Mouse (Mus musculus) MEL (cell line): Measurements from ENCODE around the gene Kndc1. TPM values are rescaled to one million over a fixed set of nuclear protein-coding genes. Genes with fewer than 3 reads are reported as not detected.

ENCODE experiments used
- DNase-seq: peaks from one replicate; pipeline ENCODE4 v3.0.0; 2011; ENCODE audit warnings: low read depth, low spot score
- H3K27ac ChIP-seq: 2 replicates; pipeline ENCODE4 v1.5.1; 2012; ENCODE audit warnings: low read depth, mild to moderate bottlenecking, control low read depth, low read length, moderate library complexity; ENCODE audit not compliant: control insufficient read depth
- H3K27me3 ChIP-seq, 2 experiments: fragments of 150-350 bp in 1 of 2; sonication (generic) in 1 of 2; 2 replicates each; pipeline ENCODE4 v1.6.1; 2012; ENCODE audit warnings: low read length in 2 of 2, mild to moderate bottlenecking in 2 of 2, improper control_type of control experiment in 1 of 2, moderate library complexity in 1 of 2; ENCODE audit not compliant: insufficient read depth in 2 of 2, control insufficient read depth in 1 of 2
- H3K36me3 ChIP-seq, 2 experiments: 2 replicates each; pipeline ENCODE4 v1.6.1; 2012 to 2014; ENCODE audit warnings: low read length in 2 of 2, improper control_type of control experiment in 1 of 2, inconsistent platforms in 1 of 2, mild to moderate bottlenecking in 1 of 2; ENCODE audit not compliant: insufficient read depth in 2 of 2, control insufficient read depth in 1 of 2
- H3K4me1 ChIP-seq, 2 experiments: fragments of 150-350 bp in 1 of 2; sonication (generic) in 1 of 2; 2 replicates each; pipeline ENCODE4 v1.6.1; 2012; ENCODE audit warnings: low read length in 2 of 2, improper control_type of control experiment in 1 of 2, mild to moderate bottlenecking in 1 of 2; ENCODE audit not compliant: insufficient read depth in 2 of 2, control insufficient read depth in 1 of 2
- H3K4me3 ChIP-seq, 2 experiments: fragments of 150-350 bp in 1 of 2; sonication (generic) in 1 of 2; 2 replicates each; pipeline ENCODE4 v1.5.1; 2012; ENCODE audit warnings: low read depth in 2 of 2, low read length in 2 of 2, mild to moderate bottlenecking in 2 of 2, moderate library complexity in 2 of 2, control low read depth in 1 of 2, improper control_type of control experiment in 1 of 2; ENCODE audit not compliant: control insufficient read depth in 1 of 2, insufficient read depth in 1 of 2
- H3K79me2 ChIP-seq: 2 replicates; pipeline ENCODE4 v1.6.1; 2012; ENCODE audit warnings: mild to moderate bottlenecking, low read length, moderate library complexity; ENCODE audit not compliant: control insufficient read depth, poor library complexity, insufficient read depth
- H3K9ac ChIP-seq: 2 replicates; pipeline ENCODE4 v1.6.1; 2012; ENCODE audit warnings: low read depth, mild to moderate bottlenecking, control low read depth, low read length, moderate library complexity; ENCODE audit not compliant: control insufficient read depth, poor library complexity, severe bottlenecking
- H3K9me3 ChIP-seq: fragments of 150-350 bp; sonication (generic); replicated peaks from 2 replicates; pipeline ENCODE4 v1.6.1; 2012; ENCODE audit warnings: mild to moderate bottlenecking, low read length, improper control_type of control experiment, moderate library complexity; ENCODE audit not compliant: insufficient read depth
- CHD2 ChIP-seq: IDR thresholded peaks from 2 replicates; pipeline ENCODE4 v1.6.1; 2011; ENCODE audit warnings: low read length, improper control_type of control experiment
- ELF1 ChIP-seq: IDR thresholded peaks from 2 replicates; pipeline ENCODE4 v1.6.1; 2014; ENCODE audit warnings: low read depth, mild to moderate bottlenecking, inconsistent platforms, low read length, improper control_type of control experiment, moderate library complexity
- GABPA ChIP-seq: IDR thresholded peaks from 2 replicates; pipeline ENCODE4 v1.6.1; 2012; ENCODE audit warnings: low read depth, mild to moderate bottlenecking, inconsistent platforms, low read length, improper control_type of control experiment, moderate library complexity
- JUND ChIP-seq: IDR thresholded peaks from 2 replicates; pipeline ENCODE4 v1.6.1; 2011; ENCODE audit warnings: low read depth, mild to moderate bottlenecking, improper control_type of control experiment, low read length
- KAT2A ChIP-seq: conservative IDR thresholded peaks from 2 replicates; pipeline ENCODE4 v1.6.1; 2012; ENCODE audit warnings: low read depth, low read length, improper control_type of control experiment, inconsistent platforms
- MAZ ChIP-seq: IDR thresholded peaks from 2 replicates; pipeline ENCODE4 v1.6.1; 2012; ENCODE audit warnings: low read depth, mild to moderate bottlenecking, inconsistent platforms, low read length, improper control_type of control experiment
- MEF2A ChIP-seq: IDR thresholded peaks from 2 replicates; pipeline ENCODE4 v1.6.1; 2014; ENCODE audit warnings: low read depth, mild to moderate bottlenecking, inconsistent platforms, low read length, improper control_type of control experiment; ENCODE audit not compliant: poor library complexity, insufficient replicate concordance, severe bottlenecking; ENCODE audit errors: extremely low read depth
- NRF1 ChIP-seq: IDR thresholded peaks from 2 replicates; pipeline ENCODE4 v1.6.1; 2014; ENCODE audit warnings: low read depth, mild to moderate bottlenecking, inconsistent platforms, low read length, improper control_type of control experiment, moderate library complexity; ENCODE audit not compliant: poor library complexity, insufficient read depth, severe bottlenecking
- RAD21 ChIP-seq: IDR thresholded peaks from 2 replicates; pipeline ENCODE4 v1.6.1; 2011; ENCODE audit warnings: mild to moderate bottlenecking, low read depth, low read length, improper control_type of control experiment
- TAL1 ChIP-seq: IDR thresholded peaks from 2 replicates; pipeline ENCODE4 v1.6.1; 2012; ENCODE audit warnings: mild to moderate bottlenecking, inconsistent platforms, low read length, moderate library complexity, mixed read lengths
- TBP ChIP-seq: IDR thresholded peaks from 2 replicates; pipeline ENCODE4 v1.8.0; 2011; ENCODE audit warnings: low read depth, low read length, improper control_type of control experiment
- UBTF ChIP-seq: IDR thresholded peaks from 2 replicates; pipeline ENCODE4 v1.6.1; 2012; ENCODE audit warnings: low read depth, mild to moderate bottlenecking, inconsistent platforms, low read length, improper control_type of control experiment, moderate library complexity, borderline replicate concordance; ENCODE audit not compliant: insufficient read depth
- ZC3H11A ChIP-seq: IDR thresholded peaks from 2 replicates; pipeline ENCODE4 v1.6.1; 2012; ENCODE audit warnings: low read depth, mild to moderate bottlenecking, inconsistent platforms, low read length, improper control_type of control experiment
- ZNF384 ChIP-seq: IDR thresholded peaks from 2 replicates; pipeline ENCODE4 v1.6.1; 2012; ENCODE audit warnings: low read depth, mild to moderate bottlenecking, inconsistent platforms, low read length, improper control_type of control experiment
- polyA plus RNA-seq, 2 experiments: library from polyadenylated mRNA; stranded (reverse) in 1 of 2; unstranded in 1 of 2; fragments of >175 nt in 1 of 2; fragments of >200 nt in 1 of 2; gene quantifications; 2 replicates each; pipeline versions ENCODE4 v1.2.1 to v1.2.4; 2012; ENCODE audit warnings: low replicate concordance in 2 of 2, low read depth in 1 of 2; ENCODE audit not compliant: insufficient read length in 2 of 2, insufficient read depth in 1 of 2, missing spikeins in 1 of 2
- total RNA-seq: library from RNA; depleted of rRNA; stranded (reverse); fragments of 300-350 nt; gene quantifications from 2 replicates; pipeline ENCODE4 v1.2.3, GENCODE M21; 2012

Kndc1 gene
- total and polyA plus RNA-seq, 3 experiments = not detected

GRCm38 (mm10) chr7:139910204-139910835 lies 15.8 kb downstream of the Kndc1 start:
- H3K36me3 ChIP-seq = no peaks in the 10 kb centered on the region
- TF ChIP-seq CHD2 (no peak), JUND (no peak), TAL1 (no peak), GABPA (no peak)
- H3K4me1 ChIP-seq = no peaks in the 10 kb centered on the region
- H3K79me2 ChIP-seq = no peaks in the 10 kb centered on the region
- no peak overlapping the region for H3K9ac ChIP-seq
- H3K9me3 ChIP-seq = no peaks in the 10 kb centered on the region
- no peak overlapping the region for H3K4me3 ChIP-seq
- no peaks in the 10 kb centered on the region for H3K27me3 ChIP-seq
- H3K27ac ChIP-seq = no peak overlapping the region
- DNase-seq = no peak

GRCm38 (mm10) chr7:139914141-139915047 lies 19.9 kb downstream of the Kndc1 start:
- H3K9ac ChIP-seq = no peak overlapping the region
- no peaks in the 10 kb centered on the region for H3K4me1 ChIP-seq
- H3K9me3 ChIP-seq = no peaks in the 10 kb centered on the region
- TF ChIP-seq NRF1 = no peak
- TF ChIP-seq ZNF384 = no peak
- TF ChIP-seq RAD21 = no peak
- no peak for TF ChIP-seq TBP
- TF ChIP-seq JUND = no peak
- no peak for TF ChIP-seq UBTF
- TF ChIP-seq ELF1 = no peak
- no peak for TF ChIP-seq MAZ
- no peak for TF ChIP-seq ZC3H11A
- TF ChIP-seq GABPA = no peak
- TF ChIP-seq KAT2A = no peak
- no peak for TF ChIP-seq MEF2A
- no peaks in the 10 kb centered on the region for H3K79me2 ChIP-seq
- no peak overlapping the region for H3K27ac ChIP-seq
- H3K27me3 ChIP-seq = no peaks in the 10 kb centered on the region
- DNase-seq = no peak
- H3K4me3 ChIP-seq = no peak overlapping the region
- H3K36me3 ChIP-seq = no peaks in the 10 kb centered on the region
